Mouse (Mus musculus) small intestine, adult 10 weeks (tissue): ENCODE results near the gene Efl1. TPM values are rescaled to one million over a fixed set of nuclear protein-coding genes. Genes with fewer than 3 reads are reported as not detected.

ENCODE experiments used
- polyA plus RNA-seq: library from polyadenylated mRNA; stranded (reverse); fragments of 350-450 nt; fragmentation: Illumina TruSeq; extraction: RNeasy Lipid Tissue Mini Kit (QIAGEN cat#74804); gene quantifications from one replicate; pipeline ENCODE4 v1.2.3, GENCODE M21; 2014; ENCODE audit warnings: low replicate concordance

Gene Efl1
- polyA plus RNA-seq, result 21.5 TPM

DNA sequence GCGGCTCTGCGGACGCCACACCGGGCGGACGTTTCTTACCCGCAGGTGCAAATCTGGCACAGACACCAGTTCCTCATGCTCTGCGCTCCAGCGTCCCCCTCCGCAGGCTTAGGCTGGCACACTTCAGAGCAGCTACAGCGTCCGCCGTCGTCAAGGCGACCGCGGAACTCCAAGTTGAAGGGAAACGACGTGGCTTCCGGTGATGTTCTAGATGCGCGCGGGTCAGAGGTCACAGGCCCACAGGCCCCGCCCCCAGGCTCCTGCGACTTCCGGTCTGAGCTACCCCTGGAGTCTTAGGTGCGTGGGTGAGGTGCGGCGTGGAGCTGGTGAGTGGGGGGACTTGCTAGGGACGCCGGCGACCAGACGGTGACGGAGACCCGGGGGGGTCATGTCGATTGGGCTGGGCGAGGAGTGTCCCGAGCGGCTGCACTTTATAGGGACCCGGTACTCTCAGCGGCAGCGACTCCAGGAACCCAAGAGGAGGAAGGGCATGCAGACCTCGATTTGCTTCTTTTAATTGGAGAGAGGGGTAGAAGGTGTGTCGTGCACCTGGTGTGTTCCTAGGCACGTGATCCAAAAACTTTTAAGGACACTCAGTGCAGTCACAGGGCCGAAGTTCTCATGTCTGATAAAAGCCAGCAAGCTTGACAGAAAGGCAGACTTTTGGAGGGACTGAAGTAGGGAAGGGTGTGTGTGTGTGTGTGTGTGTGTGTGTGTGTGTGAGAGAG is at the start of gene Efl1, which contains the start of gene Saxo2:
TSS of gene Efl1 (plus strand) at position 262 of the 728 bp plus-strand sequence.
TSS of gene Saxo2 (minus strand) at position 176 of the 728 bp plus-strand sequence.

Other genes with a start within 250 kb of the Efl1 start
- 2.3 TPM for gene Saxo2, start 86 bp upstream of the Efl1 start, polyA plus RNA-seq
- gene Mex3b, start 218.7 kb downstream of the Efl1 start, polyA plus RNA-seq, result 1.4 TPM